Mouse (Mus musculus) small intestine, adult 2 months (tissue): ENCODE data around the gene Slc25a4. TPM values are rescaled to one million over a fixed set of nuclear protein-coding genes. Genes with fewer than 3 reads are reported as not detected.

Experiments used
- H3K27ac ChIP-seq: fragments of 200-500 bp; 2 replicates; pipeline ENCODE4 v1.5.1; 2012; ENCODE audit warnings: low read depth, low read length, control low read depth, inconsistent platforms; ENCODE audit not compliant: insufficient read depth
- H3K27me3 ChIP-seq: fragments of 200-500 bp; 2 replicates; pipeline ENCODE4 v1.6.1; 2012; ENCODE audit warnings: mild to moderate bottlenecking, moderate library complexity, low read length, inconsistent platforms; ENCODE audit not compliant: control insufficient read depth, insufficient read depth
- H3K36me3 ChIP-seq: fragments of 200-500 bp; 2 replicates; pipeline ENCODE4 v1.6.1; 2012; ENCODE audit warnings: mild to moderate bottlenecking, low read length, control low read depth, inconsistent platforms; ENCODE audit not compliant: control insufficient read depth, insufficient read depth
- H3K4me1 ChIP-seq: fragments of 200-500 bp; 2 replicates; pipeline ENCODE4 v1.6.1; 2012; ENCODE audit warnings: low read length, inconsistent platforms, mixed read lengths; ENCODE audit not compliant: control insufficient read depth, insufficient read depth, insufficient read length
- H3K4me3 ChIP-seq: fragments of 200-500 bp; 2 replicates; pipeline ENCODE4 v1.5.1; 2012; ENCODE audit warnings: low read depth, mild to moderate bottlenecking, control low read depth, inconsistent platforms, low read length, moderate library complexity
- CTCF ChIP-seq: fragments of 200-500 bp; IDR thresholded peaks from 2 replicates; pipeline ENCODE4 v1.5.1; 2012; ENCODE audit warnings: low read depth, mild to moderate bottlenecking, control low read depth, inconsistent platforms, low read length, moderate library complexity, mixed read lengths; ENCODE audit not compliant: insufficient replicate concordance, insufficient read length; ENCODE audit errors: extremely low read depth
- POLR2A ChIP-seq: fragments of 200-500 bp; IDR thresholded peaks from 2 replicates; pipeline ENCODE4 v1.6.1; 2012; ENCODE audit warnings: low read depth, mild to moderate bottlenecking, control low read depth, inconsistent platforms, low read length, moderate library complexity
- WGBS: fragments of 180-500 bp; shearing (Covaris S2); methylation state at CpG from one replicate; pipeline ENCODE4 v1.1.7; 2018; 5-methylcytosine and 5-hydroxymethylcytosine counted together
- polyA plus RNA-seq: library from polyadenylated mRNA; depleted of rRNA; stranded (reverse); fragments of >200 nt; gene quantifications from 2 replicates; pipeline ENCODE4 v1.2.3, GENCODE M21; 2012

The Slc25a4 gene
- polyA plus RNA-seq, 1 experiment: 68.8 TPM

GRCm38 (mm10) chr8:46216838-46217237, 5.8 kb upstream of the Slc25a4 start:
- Histone ChIP-seq H3K4me3 (peak overlapping the region; percentile 44), H3K4me1 (no peaks in the 10 kb centered on the region; the same call in 1 of the 2 replicates), H3K27ac (no peak overlapping the region), H3K27me3 (peaks cover 8% of the 10 kb centered on the region; the same call in 1 of the 2 replicates), H3K36me3 (no peaks in the 10 kb centered on the region)
- WGBS: 1% methylated on average over 14 of the region's 14 CpGs
- TF ChIP-seq POLR2A (no peak), CTCF (no peak)

GRCm38 (mm10) chr8:46213971-46214480, 2.9 kb upstream of the Slc25a4 start:
- peaks cover 8% of the 10 kb centered on the region; the same call in 1 of the 2 replicates for H3K27me3 ChIP-seq
- WGBS: 90% methylated on average over 2 of the region's 2 CpGs
- H3K36me3 ChIP-seq: no peaks in the 10 kb centered on the region
- H3K27ac ChIP-seq: no peak overlapping the region
- peaks cover 2% of the 10 kb centered on the region for H3K4me1 ChIP-seq
- no peak overlapping the region for H3K4me3 ChIP-seq
- TF ChIP-seq CTCF (no peak), POLR2A (no peak)

GRCm38 (mm10) chr8:46212194-46212593, 1.1 kb upstream of the Slc25a4 start:
- Histone ChIP-seq H3K4me1 (peaks cover 2% of the 10 kb centered on the region), H3K4me3 (no peak overlapping the region), H3K27ac (no peak overlapping the region), H3K36me3 (peaks cover 4% of the 10 kb centered on the region; the same call in 1 of the 2 replicates), H3K27me3 (peaks cover 8% of the 10 kb centered on the region; the same call in 1 of the 2 replicates)
- TF ChIP-seq CTCF (no peak), POLR2A (no peak)
- 31% methylated on average over 7 of the region's 7 CpGs for WGBS

GRCm38 (mm10) chr8:46211611-46212071, 557 bp upstream of the Slc25a4 start:
- Histone ChIP-seq H3K27ac (peak overlapping the region; percentile 55; the same call in 1 of the 2 replicates), H3K36me3 (peaks cover 4% of the 10 kb centered on the region; the same call in 1 of the 2 replicates), H3K27me3 (peaks cover 4% of the 10 kb centered on the region; the same call in 1 of the 2 replicates), H3K4me3 (no peak overlapping the region), H3K4me1 (peaks cover 2% of the 10 kb centered on the region; the same call in 1 of the 2 replicates)
- 28% methylated on average over 13 of the region's 13 CpGs for WGBS
- TF ChIP-seq CTCF: no peak
- no peak for TF ChIP-seq POLR2A

GRCm38 (mm10) chr8:46209057-46209456, 2.0 kb downstream of the Slc25a4 start:
- TF ChIP-seq POLR2A (no peak), CTCF (no peak)
- no peak overlapping the region for H3K27ac ChIP-seq
- WGBS: 91% methylated on average over 15 of the region's 15 CpGs
- peaks cover 2% of the 10 kb centered on the region; the same call in 1 of the 2 replicates for H3K4me1 ChIP-seq
- H3K27me3 ChIP-seq: peaks cover 4% of the 10 kb centered on the region; the same call in 1 of the 2 replicates
- peak overlapping the region; percentile 2; the same call in 1 of the 2 replicates for H3K4me3 ChIP-seq
- H3K36me3 ChIP-seq: peaks cover 8% of the 10 kb centered on the region; the same call in 1 of the 2 replicates

- Histone ChIP-seq H3K27ac (no peak overlapping the region), H3K4me1 (peaks cover 2% of the 10 kb centered on the region; the same call in 1 of the 2 replicates), H3K36me3 (peaks cover 8% of the 10 kb centered on the region; the same call in 1 of the 2 replicates), H3K4me3 (no peak overlapping the region), H3K27me3 (peaks cover 4% of the 10 kb centered on the region; the same call in 1 of the 2 replicates)
- 85% methylated on average over 12 of the region's 12 CpGs for WGBS
- TF ChIP-seq CTCF (no peak), POLR2A (no peak)
Observed at GRCm38 (mm10) chr8:46208354-46208753, 2.7 kb downstream of the Slc25a4 start.

GRCm38 (mm10) chr8:46206107-46206506, 5.0 kb downstream of the Slc25a4 start:
- Histone ChIP-seq H3K4me3 (no peak overlapping the region), H3K36me3 (peaks cover 8% of the 10 kb centered on the region; the same call in 1 of the 2 replicates), H3K27me3 (peaks cover 4% of the 10 kb centered on the region; the same call in 1 of the 2 replicates), H3K4me1 (peaks cover 2% of the 10 kb centered on the region; the same call in 1 of the 2 replicates), H3K27ac (no peak overlapping the region)
- TF ChIP-seq CTCF (no peak), POLR2A (no peak)
- 90% methylated on average over 6 of the region's 6 CpGs for WGBS
